Mouse (Mus musculus) CH12.LX (cell line): ENCODE measurements around the gene Bmp6. TPM values are rescaled to one million over a fixed set of nuclear protein-coding genes. Genes with fewer than 3 reads are reported as not detected.

Experiments
- DNase-seq: peaks from one replicate; pipeline ENCODE4 v3.0.0-alpha.2; 2013; ENCODE audit errors: extremely low read depth
- H3K27ac ChIP-seq: 2 replicates; pipeline ENCODE4 v1.5.1; 2012; ENCODE audit warnings: low read depth, mild to moderate bottlenecking, control low read depth, moderate library complexity; ENCODE audit not compliant: insufficient read depth
- H3K27me3 ChIP-seq: replicated peaks from 2 replicates; pipeline ENCODE3; 2012; ENCODE audit warnings: inconsistent platforms
- H3K36me3 ChIP-seq, 2 experiments: replicated peaks in 1 of 2; 2 replicates each; pipeline versions ENCODE3 to v1.6.1; 2012; ENCODE audit warnings: inconsistent platforms in 1 of 2, low read length in 1 of 2, mild to moderate bottlenecking in 1 of 2, mixed read lengths in 1 of 2, moderate library complexity in 1 of 2; ENCODE audit not compliant: control insufficient read depth in 1 of 2, insufficient read depth in 1 of 2
- H3K4me1 ChIP-seq, 2 experiments: 2 replicates each; pipeline ENCODE4 v1.6.1; 2012; ENCODE audit warnings: inconsistent platforms in 1 of 2, moderate library complexity in 1 of 2; ENCODE audit not compliant: insufficient read depth in 2 of 2, control insufficient read depth in 1 of 2
- H3K4me2 ChIP-seq: 2 replicates; pipeline ENCODE4 v1.6.1; 2012; ENCODE audit warnings: low read depth, mild to moderate bottlenecking, control low read depth; ENCODE audit not compliant: poor library complexity, insufficient read depth, severe bottlenecking
- H3K4me3 ChIP-seq, 3 experiments: fragments of 150-350 bp in 1 of 3; sonication (generic) in 1 of 3; replicated peaks in 1 of 3; 2 replicates each; pipeline versions ENCODE3 to v1.5.1; 2011 to 2012; ENCODE audit warnings: low read depth in 2 of 3, low read length in 2 of 3, mild to moderate bottlenecking in 2 of 3, moderate library complexity in 2 of 3, control low read depth in 1 of 3, improper control_type of control experiment in 1 of 3, inconsistent platforms in 1 of 3, mixed read lengths in 1 of 3; ENCODE audit not compliant: poor library complexity in 1 of 3
- H3K79me2 ChIP-seq: replicated peaks from 2 replicates; pipeline ENCODE4 v1.6.1; 2012; ENCODE audit warnings: mild to moderate bottlenecking, moderate library complexity; ENCODE audit not compliant: control insufficient read depth, poor library complexity, insufficient read depth, severe bottlenecking; ENCODE audit errors: extremely low read depth
- H3K9ac ChIP-seq: 2 replicates; pipeline ENCODE4 v1.6.1; 2012; ENCODE audit warnings: low read depth, mild to moderate bottlenecking, control low read depth, moderate library complexity; ENCODE audit not compliant: insufficient read depth
- H3K9me3 ChIP-seq: replicated peaks from 2 replicates; pipeline ENCODE3; 2012; ENCODE audit warnings: low read length, inconsistent platforms, mixed read lengths
- BHLHE40 ChIP-seq: IDR thresholded peaks from 2 replicates; pipeline ENCODE4 v1.6.1; 2011; ENCODE audit warnings: mild to moderate bottlenecking, low read depth, low read length, improper control_type of control experiment
- CHD2 ChIP-seq: IDR thresholded peaks from 2 replicates; pipeline ENCODE4 v1.6.1; 2011; ENCODE audit warnings: low read length, improper control_type of control experiment
- CTCF ChIP-seq, 2 experiments: IDR thresholded peaks in 1 of 2; conservative IDR thresholded peaks in 1 of 2; 2 replicates each; pipeline ENCODE4 v1.5.1; 2011 to 2012; ENCODE audit warnings: low read depth in 2 of 2, low read length in 2 of 2, improper control_type of control experiment in 1 of 2, inconsistent platforms in 1 of 2, mild to moderate bottlenecking in 1 of 2, moderate library complexity in 1 of 2
- ELF1 ChIP-seq: IDR thresholded peaks from 2 replicates; pipeline ENCODE4 v1.6.1; 2014; ENCODE audit warnings: low read depth, mild to moderate bottlenecking, inconsistent platforms, low read length, improper control_type of control experiment
- EP300 ChIP-seq: IDR thresholded peaks from 2 replicates; pipeline ENCODE4 v1.6.1; 2011; ENCODE audit warnings: low read length, improper control_type of control experiment
- MAFK ChIP-seq: IDR thresholded peaks from 2 replicates; pipeline ENCODE4 v1.6.1; 2011; ENCODE audit warnings: low read length, improper control_type of control experiment; ENCODE audit not compliant: insufficient replicate concordance
- MEF2A ChIP-seq: IDR thresholded peaks from 2 replicates; pipeline ENCODE4 v1.6.1; 2014; ENCODE audit warnings: low read depth, mild to moderate bottlenecking, inconsistent platforms, low read length, improper control_type of control experiment, borderline replicate concordance
- MXI1 ChIP-seq: IDR thresholded peaks from 2 replicates; pipeline ENCODE4 v1.6.1; 2011; ENCODE audit warnings: mild to moderate bottlenecking, low read depth, low read length, improper control_type of control experiment
- NRF1 ChIP-seq: IDR thresholded peaks from 2 replicates; pipeline ENCODE4 v1.6.1; 2014; ENCODE audit warnings: low read depth, mild to moderate bottlenecking, inconsistent platforms, low read length, improper control_type of control experiment, moderate library complexity
- POLR2AphosphoS2 ChIP-seq: IDR thresholded peaks from 2 replicates; pipeline ENCODE4 v1.6.1; 2011; ENCODE audit warnings: low read depth, low read length, improper control_type of control experiment
- RCOR1 ChIP-seq: conservative IDR thresholded peaks from 2 replicates; pipeline ENCODE4 v1.6.1; 2012; ENCODE audit warnings: low read depth, mild to moderate bottlenecking, inconsistent platforms, low read length, improper control_type of control experiment
- SMC3 ChIP-seq: IDR thresholded peaks from 2 replicates; pipeline ENCODE4 v1.6.1; 2011; ENCODE audit warnings: low read depth, low read length, improper control_type of control experiment
- TCF12 ChIP-seq: IDR thresholded peaks from 2 replicates; pipeline ENCODE4 v1.6.1; 2014; ENCODE audit warnings: low read depth, mild to moderate bottlenecking, inconsistent platforms, low read length, improper control_type of control experiment
- ZC3H11A ChIP-seq: IDR thresholded peaks from 2 replicates; pipeline ENCODE4 v1.6.1; 2012; ENCODE audit warnings: low read depth, mild to moderate bottlenecking, inconsistent platforms, low read length, improper control_type of control experiment
- ZKSCAN1 ChIP-seq: IDR thresholded peaks from 2 replicates; pipeline ENCODE4 v1.6.1; 2012; ENCODE audit warnings: low read depth, inconsistent platforms, low read length, improper control_type of control experiment, borderline replicate concordance
- ZMIZ1 ChIP-seq: IDR thresholded peaks from 2 replicates; pipeline ENCODE4 v1.6.1; 2012; ENCODE audit warnings: low read depth, mild to moderate bottlenecking, inconsistent platforms, low read length, improper control_type of control experiment
- dilution Hi-C: fragments of 300-500 bp; cut with MboI; formaldehyde crosslinking; loops from 2 replicates; pipeline ENCODE4 v1.14.3; 2020; ENCODE audit warnings: low sequenced_read_pairs; ENCODE audit not compliant: extremely low pct_unique_long_range_greater_than_20kb, extremely low pct_ligation_motif_present
- in situ Hi-C: fragments of 300-500 bp; cut with MboI; formaldehyde crosslinking; loops from 3 replicates; pipeline ENCODE4 v1.14.3; 2019; ENCODE audit warnings: low sequenced_read_pairs, low pct_ligation_motif_present, low pct_unique_long_range_greater_than_20kb, mixed read lengths
- polyA plus RNA-seq: library from polyadenylated mRNA; unstranded; fragments of >175 nt; gene quantifications from 2 replicates; pipeline ENCODE4 v1.2.1, GENCODE M21; 2012; ENCODE audit warnings: low read depth; ENCODE audit not compliant: insufficient read length
- total RNA-seq, 2 experiments: library from RNA; depleted of rRNA; stranded (reverse); fragments of 300-350 nt in 1 of 2; fragments of >200 nt in 1 of 2; gene quantifications; 2 replicates each; pipeline ENCODE4 v1.2.3; 2012 to 2014

Gene Bmp6
- total and polyA plus RNA-seq, 3 experiments, result 0.16 to 3.5 (median 0.77) TPM

- Histone ChIP-seq H3K9ac (no peak overlapping the region), H3K27ac (no peak overlapping the region), H3K27me3 (no peaks in the 10 kb centered on the region), H3K4me3 (no peak overlapping the region), H3K79me2 (no peaks in the 10 kb centered on the region), H3K4me1 (no peaks in the 10 kb centered on the region; a peak in 1 of 4 replicates), H3K36me3 (no peaks in the 10 kb centered on the region), H3K9me3 (peaks cover 3% of the 10 kb centered on the region), H3K4me2 (no peak overlapping the region)
- in situ Hi-C loops, result no loop called here
- TF ChIP-seq TCF12, result no peak
- TF ChIP-seq MXI1, result no peak
- no peak for TF ChIP-seq MAFK
- no peak for TF ChIP-seq SMC3
- no peak for DNase-seq
- dilution Hi-C loops, result no loop called here
These were observed 32.4 kb upstream of the Bmp6 start for GRCm38 (mm10) chr13:38312357-38313040.

DNA sequence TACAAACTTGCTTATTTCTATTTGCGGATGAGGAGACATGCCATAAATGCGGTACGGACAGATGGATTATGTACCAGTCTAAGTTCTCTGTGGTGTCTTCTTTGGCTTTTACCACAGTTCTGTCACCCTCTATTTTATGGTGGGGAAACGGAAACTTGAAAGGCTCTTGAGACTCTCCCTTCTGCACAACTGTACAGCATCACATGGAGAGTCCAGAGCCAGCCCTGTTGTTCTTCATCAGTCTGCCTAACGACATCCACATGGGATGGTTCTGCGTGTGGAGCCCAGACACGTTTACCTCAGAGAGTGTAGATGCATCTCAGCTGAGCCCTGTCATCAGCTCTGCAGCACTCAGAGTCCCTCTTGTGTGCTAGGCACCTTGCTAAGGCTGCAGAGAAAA, 30.3 kb upstream of the Bmp6 start:
- H3K36me3 ChIP-seq, result no peaks in the 10 kb centered on the region
- no peaks in the 10 kb centered on the region for H3K27me3 ChIP-seq
- no peak for TF ChIP-seq ZMIZ1
- TF ChIP-seq EP300, result no peak
- no peak for TF ChIP-seq MEF2A
- TF ChIP-seq NRF1, result no peak
- no peak for TF ChIP-seq ZKSCAN1
- no peak for TF ChIP-seq BHLHE40
- TF ChIP-seq ELF1, result no peak
- no peak for TF ChIP-seq POLR2AphosphoS2
- no peak for TF ChIP-seq ZC3H11A
- TF ChIP-seq CHD2, result no peak
- TF ChIP-seq MXI1, result no peak
- TF ChIP-seq CTCF (conservative IDR thresholded peaks at IDR 0.05 in 1 of 2, IDR thresholded peaks at IDR 0.05 in 1 of 2; ENCODE audit: low read depth in 2 of 2, low read length in 2 of 2), result no peak
- TF ChIP-seq RCOR1, result no peak
- H3K4me3 ChIP-seq, result no peak overlapping the region
- no peak overlapping the region for H3K27ac ChIP-seq
- peaks cover 3% of the 10 kb centered on the region for H3K9me3 ChIP-seq
- in situ Hi-C loops (no loop called here), dilution Hi-C loops (no loop called here)
- no peaks in the 10 kb centered on the region; the same call in 1 of the 2 replicates for H3K79me2 ChIP-seq
- DNase-seq, result no peak
- no peak overlapping the region for H3K9ac ChIP-seq
- H3K4me1 ChIP-seq, result peaks cover 3 to 20% of the 10 kb centered on the region in 2 experiments; a peak in 2 of 4 replicates
- no peak overlapping the region for H3K4me2 ChIP-seq
